Mouse (Mus musculus): ENCODE results near the gene Peak1.

DNA sequence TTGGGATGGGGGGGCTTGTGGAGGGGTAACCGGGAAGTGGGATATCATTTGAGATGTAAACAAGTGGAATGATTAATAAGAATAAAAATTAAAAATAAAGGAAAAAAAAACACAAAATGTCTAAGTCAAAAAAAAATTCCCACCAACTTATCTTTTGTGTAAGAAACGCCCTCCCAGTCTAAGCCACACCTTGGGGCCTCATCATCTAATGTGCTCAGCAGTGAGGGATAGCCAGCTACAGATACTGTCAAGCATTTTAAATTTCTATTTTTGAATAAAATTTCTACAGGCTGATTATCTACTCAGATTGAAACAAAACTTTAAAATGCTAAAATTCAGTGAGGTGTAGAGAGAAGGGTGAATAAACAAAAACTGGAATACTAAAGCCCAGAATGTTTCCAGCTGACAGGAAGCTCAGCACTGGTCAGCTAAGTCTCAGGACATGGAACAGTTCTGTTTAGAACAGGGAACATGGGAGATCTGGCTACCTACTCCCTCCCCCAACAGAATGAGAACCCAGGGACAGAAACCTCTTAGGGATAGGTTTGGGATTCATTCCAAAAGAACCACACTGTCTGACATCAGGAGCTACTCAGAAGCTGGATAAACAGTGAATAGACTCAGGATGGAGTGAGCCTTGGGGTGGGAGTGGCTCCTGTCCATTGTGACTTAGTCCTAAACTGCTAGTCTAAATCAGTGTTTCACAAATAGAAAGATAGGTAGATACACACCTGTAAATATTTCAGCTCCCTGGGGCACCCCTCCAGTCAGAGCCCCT lies 35.4 kb upstream of the Peak1 start:
- no peak for TF ChIP-seq CTCF (IDR thresholded peaks at IDR 0.05; ENCODE audit: extremely low read depth, insufficient read depth, low read length)
- TF ChIP-seq POLR2A (IDR thresholded peaks at IDR 0.05; ENCODE audit: extremely low read depth, insufficient read depth, low read length): no peak
